Comparison of ENCODE assay signal across 14 mouse cellular contexts in the genomic region with DNA sequence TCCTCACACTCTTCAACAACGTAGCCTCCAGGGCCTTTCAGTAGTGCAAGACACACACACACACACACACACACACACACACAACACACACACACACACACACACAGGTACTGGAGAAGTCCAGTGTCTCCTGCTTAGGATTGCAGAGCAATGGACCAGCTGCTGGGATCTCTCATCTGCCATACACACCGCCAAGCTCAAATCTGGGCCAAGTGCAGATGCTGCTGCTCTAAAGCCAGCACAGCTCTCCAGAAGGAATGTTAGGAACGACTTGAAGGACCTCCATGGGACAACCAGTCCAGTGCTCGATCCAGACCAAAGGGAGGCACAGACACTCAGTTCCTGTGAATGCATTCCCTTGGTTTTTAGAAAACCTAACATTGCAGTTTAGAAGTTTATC.
DNase-seq lines count a peak whose midpoint lies in the region.
"Had no signal": no experiment of that assay in that cellular context is flagged by ENCODE, and none has a peak within 500 bp of the region (broad histone marks: within the 10 kb centered on the region; RNA-seq: fewer than 3 reads in every experiment).

No protein-coding gene starts in this region.

- peak; percentile 96 for DNase-seq in heart, adult 11 months
- DNase-seq in heart, adult 8-10 months (ENCODE audit: low spot score), result no peak
- DNase-seq in kidney, postnatal 14 days, result peak; percentile 54
- DNase-seq in kidney, adult 11 months, result no peak
- peak; percentile 11 for DNase-seq in urinary bladder, postnatal 25 days (ENCODE audit: low spot score)
- no peak for DNase-seq in urinary bladder, adult 2 months (ENCODE audit: low spot score)
- peak; percentile 23 for DNase-seq in testis, postnatal 14 days (ENCODE audit: low spot score)
- no peak for DNase-seq in right cerebral cortex, postnatal 14 days
- DNase-seq: adrenal gland, adult 2 months; cerebellum, adult 9-11 months; kidney, postnatal 36 days; retina, postnatal 1 day; spleen, adult 18-20 months; thymus, postnatal 36 days had no signal

Comparison
In these comparisons a context has a peak if more than half of its experiments do, and no peak if none do; other contexts are left out.
1. DNase-seq: peak in heart, adult 11 months (single experiment), kidney, postnatal 14 days (single experiment), urinary bladder, postnatal 25 days (single experiment) and testis, postnatal 14 days (single experiment); none in heart, adult 8-10 months (single experiment), kidney, adult 11 months (single experiment), urinary bladder, adult 2 months (single experiment) and right cerebral cortex, postnatal 14 days (single experiment).